Mouse (Mus musculus) heart, postnatal 0 days (tissue): Measurements from ENCODE around the gene Mpped1. TPM values are rescaled to one million over a fixed set of nuclear protein-coding genes. Genes with fewer than 3 reads are reported as not detected.
A peak's percentile ranks its signal among the peaks of the same experiment; 100 is the strongest.

Experiments
- ATAC-seq: fragments of 200-750 bp; cut with Nextera tagmentation; 2 replicates; pipeline ENCODE4 v1.8.0; 2017; ENCODE audit warnings: low read depth, moderate number of reproducible peaks, moderate library complexity; ENCODE audit not compliant: insufficient read depth
- DNase-seq: peaks from one replicate; pipeline ENCODE4 v3.0.0-alpha.2; 2016; ENCODE audit warnings: low spot score
- H3K27ac ChIP-seq: fragments of 300-500 bp; sonication (generic); 2 replicates; pipeline ENCODE4 v1.5.1; 2014; ENCODE audit warnings: low read depth, mild to moderate bottlenecking
- H3K27me3 ChIP-seq: fragments of 300-500 bp; sonication (generic); 2 replicates; pipeline ENCODE4 v1.6.1; 2014; ENCODE audit warnings: low read length, mixed read lengths; ENCODE audit not compliant: control insufficient read depth, insufficient read depth
- H3K36me3 ChIP-seq: fragments of 300-500 bp; sonication (generic); replicated peaks from 2 replicates; pipeline ENCODE4 v1.6.1; 2014; ENCODE audit warnings: low read length, mixed read lengths; ENCODE audit not compliant: control insufficient read depth, insufficient read depth
- H3K4me1 ChIP-seq: fragments of 300-500 bp; sonication (generic); 2 replicates; pipeline ENCODE4 v1.6.1; 2014; ENCODE audit warnings: antibody characterized with exemption; ENCODE audit not compliant: control insufficient read depth, insufficient read depth
- H3K4me2 ChIP-seq: fragments of 300-500 bp; sonication (generic); 2 replicates; pipeline ENCODE4 v1.6.1; 2014; ENCODE audit warnings: low read depth, mild to moderate bottlenecking, low read length, moderate library complexity
- H3K4me3 ChIP-seq: fragments of 300-500 bp; sonication (generic); 2 replicates; pipeline ENCODE4 v1.5.1; 2014; ENCODE audit warnings: low read depth, low read length
- H3K9ac ChIP-seq: fragments of 300-500 bp; sonication (generic); replicated peaks from 2 replicates; pipeline ENCODE4 v1.6.1; 2014; ENCODE audit warnings: low read depth, low read length, mixed read lengths
- H3K9me3 ChIP-seq: fragments of 300-500 bp; sonication (generic); replicated peaks from 2 replicates; pipeline ENCODE4 v1.6.1; 2016; ENCODE audit warnings: low read length; ENCODE audit not compliant: control insufficient read depth
- CTCF ChIP-seq: IDR thresholded peaks from 2 replicates; pipeline ENCODE4 v1.5.1; 2016; ENCODE audit warnings: antibody characterized with exemption, control low read depth, low read depth
- EP300 ChIP-seq: IDR thresholded peaks from 2 replicates; pipeline ENCODE4 v1.6.1; 2016; ENCODE audit warnings: antibody characterized with exemption, low read depth
- WGBS: fragments of 180-500 bp; shearing (Covaris S2); extraction: QIAGEN DNeasy Blood & Tissue Kit; methylation state at CpG from one replicate; pipeline ENCODE4 v1.1.7; 2014; 5-methylcytosine and 5-hydroxymethylcytosine counted together
- polyA plus RNA-seq: library from polyadenylated mRNA; unstranded; fragments of >200 nt; fragmentation: Nextera tagmentation; extraction: Ambion mirVana; gene quantifications from 2 replicates; pipeline ENCODE4 v1.2.1, GENCODE M21; 2015
- total RNA-seq: library from RNA; depleted of rRNA; stranded (reverse); fragments of >200 nt; gene quantifications from 2 replicates; pipeline ENCODE4 v1.2.3, GENCODE M21; 2014; ENCODE audit warnings: low replicate concordance; rRNA removed

Gene Mpped1
- total RNA-seq, result not detected in 2 replicates
- not detected in 2 replicates for polyA plus RNA-seq

DNA sequence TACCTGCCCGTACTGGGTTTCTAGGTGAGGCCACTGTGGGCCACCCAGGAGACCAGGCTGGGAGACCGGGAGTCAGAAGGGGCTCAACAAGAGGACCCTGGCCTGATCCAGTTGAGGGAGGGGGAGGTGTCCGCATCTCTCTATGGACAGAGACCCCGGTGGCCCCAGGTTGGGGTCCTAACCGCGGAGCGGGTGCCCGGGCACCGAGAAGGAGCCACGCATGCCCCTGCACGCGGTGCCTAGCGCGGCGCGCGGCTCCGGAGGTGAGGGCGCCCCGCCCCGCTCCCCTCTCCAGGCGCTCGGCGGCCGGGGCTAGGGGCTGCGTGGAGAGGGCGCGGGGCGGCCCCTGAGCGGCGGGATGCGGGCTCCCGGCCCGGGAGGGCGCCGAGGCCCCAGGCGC, at the start of gene Mpped1:
TSS of gene Mpped1 (plus strand) at position 81 of the 400 bp plus-strand sequence.
- Histone ChIP-seq H3K27ac (no peak within 1 kb of the TSS), H3K4me2 (peak within 1 kb of the TSS; percentile 72), H3K36me3 (no peaks in the 10 kb centered on the region), H3K9ac (no peak within 1 kb of the TSS), H3K4me3 (peak within 1 kb of the TSS; percentile 37), H3K9me3 (no peaks in the 10 kb centered on the region), H3K4me1 (no peaks in the 10 kb centered on the region), H3K27me3 (peaks cover 96% of the 10 kb centered on the region)
- WGBS, result 4% methylated on average over 23 of the region's 37 CpGs
- TF ChIP-seq EP300, result no peak
- TF ChIP-seq CTCF, result no peak
- ATAC-seq, result no peak
- no peak for DNase-seq

DNA sequence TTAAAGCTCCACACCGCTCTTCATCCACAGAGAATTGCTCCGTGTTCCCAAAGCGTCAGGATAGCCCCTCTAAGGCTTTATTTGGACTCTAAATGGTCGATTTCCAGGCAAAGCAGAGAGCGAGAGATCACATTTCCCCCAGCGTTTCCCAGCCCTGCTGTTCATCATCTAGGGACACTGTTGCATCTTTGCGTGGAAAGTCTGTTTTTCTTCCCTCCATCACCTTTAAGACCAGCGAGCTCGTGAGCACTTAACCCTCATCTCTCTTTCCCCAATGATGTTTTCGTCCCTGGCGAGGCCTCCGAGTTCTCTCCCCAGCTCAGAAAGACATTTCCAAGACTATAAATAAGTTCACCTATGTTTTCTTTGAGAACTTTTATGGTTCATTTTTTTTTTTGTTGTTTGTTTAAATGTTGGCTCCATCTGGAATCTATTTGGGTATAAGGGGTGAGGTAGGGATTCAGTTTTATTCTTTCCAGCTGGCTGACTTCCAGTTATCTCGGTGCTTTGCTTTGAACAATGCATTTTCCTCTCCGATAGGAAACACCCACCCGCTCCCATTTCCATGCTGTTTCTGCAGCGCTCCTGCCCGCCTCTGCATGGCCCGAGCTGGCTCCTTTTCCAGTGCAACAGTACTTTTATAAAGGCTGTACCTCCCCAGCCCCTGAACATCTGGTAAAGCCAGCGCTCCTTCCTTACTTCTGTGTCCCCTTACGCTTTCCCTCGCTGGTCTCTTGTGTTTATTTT, 38.4 kb upstream of the Mpped1 start:
- no peaks in the 10 kb centered on the region for H3K27me3 ChIP-seq
- DNase-seq (peak; percentile 38), ATAC-seq (no peak)
- H3K9me3 ChIP-seq, result no peaks in the 10 kb centered on the region
- WGBS, result 29% methylated on average over 21 of the region's 21 CpGs
- H3K4me3 ChIP-seq, result no peak overlapping the region
- H3K4me1 ChIP-seq, result peaks cover 5% of the 10 kb centered on the region; the same call in 1 of the 2 replicates
- H3K4me2 ChIP-seq, result no peak overlapping the region
- TF ChIP-seq EP300 (no peak), CTCF (no peak)
- no peak overlapping the region for H3K9ac ChIP-seq
- 0 out of 2 replicates have a peak overlapping the region, but pooled peaks have one; percentile 17 for H3K27ac ChIP-seq
- no peaks in the 10 kb centered on the region for H3K36me3 ChIP-seq

DNA sequence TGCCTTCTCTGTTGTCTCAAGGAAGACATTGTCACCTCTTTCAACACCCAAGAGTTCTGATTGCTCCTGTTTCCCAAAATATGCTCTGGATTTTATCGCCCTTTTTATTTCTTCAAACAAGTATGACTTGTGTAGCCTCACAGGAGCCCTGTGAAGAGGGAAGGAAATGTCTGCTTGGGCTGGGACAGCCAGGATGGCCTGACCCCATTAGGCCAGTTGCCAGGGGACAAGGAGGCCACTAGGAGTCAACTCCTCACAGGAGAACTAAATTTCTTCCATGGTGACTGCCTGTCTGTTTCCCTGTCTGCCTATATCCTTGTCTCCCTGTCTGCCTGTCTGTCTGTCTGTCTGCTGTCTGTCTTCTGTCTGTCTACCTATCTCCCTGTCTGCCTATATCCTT, 37.2 kb upstream of the Mpped1 start:
- no peak for TF ChIP-seq CTCF
- no peak for TF ChIP-seq EP300
- 50% methylated on average over 1 of the region's 1 CpGs for WGBS
- Histone ChIP-seq H3K27me3 (peaks cover 3% of the 10 kb centered on the region; the same call in 1 of the 2 replicates), H3K9ac (no peak overlapping the region), H3K4me3 (no peak overlapping the region), H3K4me2 (no peak overlapping the region), H3K36me3 (no peaks in the 10 kb centered on the region), H3K27ac (no peak overlapping the region), H3K9me3 (no peaks in the 10 kb centered on the region), H3K4me1 (peaks cover 5% of the 10 kb centered on the region; the same call in 1 of the 2 replicates)
- ATAC-seq (no peak), DNase-seq (no peak)

DNA sequence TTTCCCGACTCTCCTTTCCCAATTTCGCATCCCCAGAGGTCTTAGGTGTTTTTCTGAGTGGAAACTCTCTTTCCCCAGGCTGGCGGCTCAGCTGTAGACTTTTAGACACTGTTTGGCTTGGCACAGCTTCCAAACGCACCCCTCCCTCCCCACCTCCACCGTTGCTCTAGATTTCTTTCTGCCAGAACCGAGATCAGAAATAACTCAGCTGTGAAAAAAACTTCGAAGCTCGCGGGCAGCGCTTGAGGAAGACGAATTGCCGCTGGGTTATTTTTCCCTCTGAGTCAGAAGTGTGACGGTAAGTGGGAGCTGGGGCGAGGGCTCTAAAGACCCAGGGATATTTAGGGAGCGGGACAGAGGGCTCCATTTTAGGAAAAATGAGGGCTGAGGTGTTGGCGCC, 33.0 kb upstream of the Mpped1 start:
- Histone ChIP-seq H3K4me1 (peaks cover 5% of the 10 kb centered on the region; the same call in 1 of the 2 replicates), H3K4me3 (no peak overlapping the region), H3K27ac (no peak overlapping the region), H3K36me3 (no peaks in the 10 kb centered on the region), H3K27me3 (peaks cover 6% of the 10 kb centered on the region; the same call in 1 of the 2 replicates), H3K4me2 (no peak overlapping the region), H3K9ac (no peak overlapping the region), H3K9me3 (no peaks in the 10 kb centered on the region)
- ATAC-seq, result no peak
- 26% methylated on average over 16 of the region's 16 CpGs for WGBS
- no peak for TF ChIP-seq EP300
- no peak for DNase-seq

DNA sequence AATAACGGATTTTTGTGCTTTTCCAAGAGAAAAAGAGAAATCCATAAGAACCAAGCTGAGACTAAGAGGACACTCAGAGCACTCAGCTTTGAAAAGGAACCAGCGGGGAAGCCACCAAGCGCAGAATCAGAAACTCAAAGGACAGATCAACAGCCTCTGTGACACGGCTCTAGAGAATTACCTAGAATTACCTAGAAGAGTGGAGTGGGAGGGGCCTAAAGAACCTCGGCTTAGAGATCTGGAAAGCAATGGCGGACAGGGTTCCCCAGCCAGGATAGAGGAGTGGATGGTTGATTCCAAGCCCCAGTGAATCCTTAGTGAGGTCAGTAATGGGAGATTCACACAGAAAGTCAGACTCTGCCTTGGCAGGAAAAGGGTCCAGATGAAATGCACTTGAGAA, 30.3 kb upstream of the Mpped1 start:
- Histone ChIP-seq H3K4me1 (no peaks in the 10 kb centered on the region), H3K9me3 (no peaks in the 10 kb centered on the region), H3K27ac (no peak overlapping the region), H3K4me3 (no peak overlapping the region), H3K4me2 (no peak overlapping the region), H3K9ac (no peak overlapping the region), H3K36me3 (no peaks in the 10 kb centered on the region), H3K27me3 (peaks cover 6% of the 10 kb centered on the region; the same call in 1 of the 2 replicates)
- TF ChIP-seq CTCF, result no peak
- no peak for TF ChIP-seq EP300
- 77% methylated on average over 6 of the region's 6 CpGs for WGBS
- DNase-seq (no peak), ATAC-seq (no peak)
